Mouse (Mus musculus): ENCODE results near the gene Orc3.

DNA sequence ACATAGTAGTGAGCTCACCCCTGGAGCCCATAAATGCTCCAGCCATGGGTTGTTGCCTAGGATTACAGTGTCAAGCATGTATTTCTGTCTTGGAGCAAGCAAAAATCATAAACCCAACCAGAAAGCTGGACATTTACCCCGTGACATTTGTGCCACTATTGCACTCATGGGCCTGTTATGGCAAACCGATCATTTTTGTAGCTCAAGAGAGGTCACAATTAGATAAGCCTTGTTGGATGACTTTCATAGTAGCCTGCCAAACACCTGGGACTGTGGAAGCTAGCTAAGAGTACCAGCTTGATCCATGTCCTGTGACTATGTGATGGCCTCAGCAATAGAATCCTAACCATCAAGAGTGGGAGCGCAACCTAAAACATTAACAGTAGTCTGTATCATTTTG lies 59.1 kb downstream of the Orc3 start:
- TF ChIP-seq CTCF (IDR thresholded peaks at IDR 0.05; ENCODE audit: low read depth) (no peak), EP300 (optimal IDR thresholded peaks at IDR 0.05) (no peak)

All from stomach, postnatal 0 days (tissue).